Mouse (Mus musculus) embryo, embryonic 9.5 days (tissue): ENCODE data around the gene Gm17416.

ENCODE experiments used
- DNase-seq: peaks from one replicate; pipeline ENCODE4 v3.0.0-alpha.2; 2017; ENCODE audit errors: extremely low spot score

The Gm17416 gene

DNA sequence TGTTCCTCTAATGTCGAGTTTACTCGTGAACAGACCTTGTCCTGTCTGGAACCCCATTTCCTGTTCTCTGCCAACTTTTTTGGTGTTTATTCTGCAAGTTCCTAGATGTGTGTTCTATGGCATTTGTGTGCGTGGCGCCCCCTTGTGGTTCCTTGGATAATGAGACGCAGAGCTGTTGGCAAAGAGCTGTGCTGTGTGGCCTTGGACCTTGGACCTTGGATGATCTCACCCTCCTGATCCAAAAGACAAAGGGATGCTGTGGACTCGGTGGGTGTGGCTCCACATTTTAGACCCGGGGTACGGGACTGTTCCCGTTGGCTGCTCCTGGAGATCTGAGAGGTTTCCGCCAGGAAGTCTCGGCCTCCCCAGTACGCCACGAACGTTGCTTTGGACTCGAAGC is 34.9 kb downstream of the Gm17416 start, which contains the start of gene Defb36:
Gene Defb36, plus strand, starts transcription at position 271 of the 400 bp plus-strand sequence.
- no peak for DNase-seq

DNA sequence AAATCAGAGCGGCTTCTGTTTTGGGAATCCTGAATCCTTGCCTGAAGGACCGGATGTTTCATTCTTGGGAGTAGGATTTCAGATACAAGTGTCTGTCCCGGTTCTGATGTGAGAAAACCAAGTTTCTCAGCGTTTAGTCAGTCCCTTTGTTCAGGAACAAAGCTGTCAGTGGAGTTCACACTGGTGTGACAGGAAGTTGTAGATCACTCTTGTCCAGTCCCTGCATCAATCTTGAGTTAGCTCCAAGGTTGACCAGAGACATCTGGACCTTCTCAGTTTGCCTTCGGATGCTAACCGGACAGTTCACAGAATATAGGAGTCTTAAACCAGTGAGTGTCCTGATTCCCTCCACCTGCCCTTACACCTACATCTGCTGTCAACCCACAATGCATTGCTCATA is 38.6 kb downstream of the Gm17416 start:
- no peak for DNase-seq

DNA sequence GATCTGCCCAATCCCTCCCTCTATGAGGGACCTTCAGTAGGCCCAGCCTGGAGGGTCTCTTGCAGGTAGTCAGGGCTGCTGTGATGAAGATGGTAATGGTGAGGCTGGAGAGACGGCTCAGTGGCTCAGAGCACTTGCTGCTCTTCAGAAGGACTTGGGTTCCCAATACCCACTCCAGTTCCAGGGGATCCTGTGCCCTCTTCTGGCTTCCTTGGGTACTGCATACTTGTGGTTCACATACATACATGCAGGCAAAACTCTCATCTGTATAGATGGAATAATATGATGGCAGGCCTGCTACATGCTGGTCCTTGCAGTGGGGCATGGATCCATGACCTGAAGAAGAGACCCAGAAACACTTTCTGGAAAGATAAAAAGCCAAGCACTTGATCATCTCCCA is 39.6 kb downstream of the Gm17416 start:
- DNase-seq: no peak

DNA sequence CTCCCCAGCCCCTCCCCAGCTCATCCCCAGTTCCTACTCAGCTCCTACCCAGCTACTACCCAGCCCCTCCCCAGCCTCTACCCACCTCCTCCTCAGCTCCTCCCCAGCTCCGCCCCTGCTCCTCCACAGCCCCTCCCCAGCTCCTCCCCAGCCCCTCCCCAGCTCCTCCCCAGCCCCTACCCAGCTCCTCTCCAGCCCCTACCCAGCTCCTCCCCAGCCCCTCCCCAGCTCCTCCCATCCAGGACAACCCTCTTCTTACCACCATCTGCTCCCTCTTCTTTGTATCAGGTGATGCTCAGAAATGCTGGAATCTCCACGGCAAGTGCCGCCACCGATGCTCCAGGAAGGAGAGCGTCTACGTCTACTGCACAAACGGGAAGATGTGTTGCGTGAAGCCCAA is 43.1 kb downstream of the Gm17416 start:
- DNase-seq: peak; percentile 56

DNA sequence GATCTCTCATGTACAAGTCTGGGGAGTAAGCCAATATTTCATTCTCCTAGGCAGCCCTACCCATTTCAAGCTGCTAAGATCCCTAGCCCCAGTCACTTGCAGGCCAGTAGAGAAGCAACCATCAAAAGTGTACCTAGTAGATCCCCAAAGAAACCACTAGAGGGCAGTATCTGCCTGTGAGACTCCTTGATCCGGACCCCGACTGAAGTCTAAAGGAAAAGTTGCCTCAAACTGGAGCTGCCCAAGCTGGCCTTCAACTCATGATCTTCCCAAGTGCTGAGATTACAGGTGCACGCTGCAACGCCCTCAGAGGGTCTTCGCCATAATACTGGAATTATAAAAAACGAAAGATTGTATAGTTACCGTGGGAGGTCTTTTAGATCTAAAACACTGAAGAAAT is 46.4 kb downstream of the Gm17416 start:
- DNase-seq: peak; percentile 76

DNA sequence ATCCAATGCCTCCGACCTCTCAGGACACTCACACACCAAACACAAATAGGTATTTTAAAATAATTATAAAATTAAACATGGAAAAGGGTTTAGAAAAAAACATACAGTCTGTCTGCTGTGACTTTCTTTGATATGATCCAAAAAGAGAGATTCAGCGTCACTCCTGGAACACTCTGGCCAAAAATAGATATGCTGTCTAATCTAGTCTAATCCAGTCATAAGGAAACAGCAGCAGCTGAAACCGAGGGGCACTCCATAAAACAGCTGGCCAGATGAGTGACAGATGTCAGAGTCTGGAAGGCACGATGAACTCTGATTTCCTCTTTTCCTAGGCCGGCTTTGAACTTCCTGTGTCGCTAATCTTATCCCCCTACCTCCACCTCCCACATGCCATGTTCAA is 47.3 kb downstream of the Gm17416 start:
- DNase-seq: no peak

DNA sequence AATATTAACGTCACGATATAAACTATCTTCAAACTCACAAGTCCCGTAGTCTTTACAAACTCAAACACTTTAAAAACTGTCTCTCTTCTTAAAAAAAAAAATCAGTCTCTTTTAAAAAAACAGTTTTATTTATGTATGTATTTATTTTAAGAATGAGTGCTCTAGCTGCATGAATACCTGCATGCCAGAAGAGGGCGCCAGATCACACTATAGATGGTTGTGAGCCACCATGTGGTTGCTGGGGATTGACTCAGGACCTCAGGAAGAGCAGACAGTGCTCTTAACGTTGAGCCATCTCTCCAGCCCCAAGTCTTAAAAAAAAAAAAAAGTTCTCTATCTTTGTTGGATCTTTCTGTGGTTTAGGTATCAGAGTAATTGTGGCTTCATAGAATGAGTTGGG is 48.2 kb downstream of the Gm17416 start:
- no peak for DNase-seq
